Mouse (Mus musculus): Measurements from ENCODE around the gene Palld. TPM values are rescaled to one million over a fixed set of nuclear protein-coding genes. Genes with fewer than 3 reads are reported as not detected.

The Palld gene
- polyA plus RNA-seq, 1 experiment from 2014 or later: 17.3 TPM

- Histone ChIP-seq H3K4me1 (ENCODE audit: control insufficient read depth, insufficient read depth, low read depth, low read length) (no peaks in the 10 kb centered on the region), H3K9me3 (ENCODE audit: control insufficient read depth, low read length) (no peaks in the 10 kb centered on the region), H3K27ac (ENCODE audit: low read depth, low read length) (no peak overlapping the region), H3K27me3 (replicated peaks; ENCODE audit: control insufficient read depth, insufficient read depth, low read length) (no peaks in the 10 kb centered on the region), H3K4me3 (ENCODE audit: low read length) (no peak overlapping the region), H3K36me3 (ENCODE audit: control insufficient read depth, insufficient read depth, low read length) (no peaks in the 10 kb centered on the region), H3K9ac (ENCODE audit: low read depth, low read length) (no peak overlapping the region), H3K4me2 (ENCODE audit: low read length) (no peak overlapping the region)
- ATAC-seq: no peak
- 79% methylated on average over 8 of the region's 8 CpGs for WGBS
These were observed 423.7 kb downstream of the Palld start for GRCm38 (mm10) chr8:61478793-61479192.

GRCm38 (mm10) chr8:61478150-61478549 is 424.3 kb downstream of the Palld start:
- WGBS: 92% methylated on average over 4 of the region's 4 CpGs
- H3K9ac ChIP-seq (ENCODE audit: low read depth, low read length): no peak overlapping the region
- ATAC-seq: no peak

GRCm38 (mm10) chr8:61476160-61476559 is 426.3 kb downstream of the Palld start:
- no peak for ATAC-seq
- H3K4me1 ChIP-seq (ENCODE audit: control insufficient read depth, insufficient read depth, low read depth, low read length): no peaks in the 10 kb centered on the region
- no peaks in the 10 kb centered on the region for H3K27me3 ChIP-seq (replicated peaks; ENCODE audit: control insufficient read depth, insufficient read depth, low read length)
- H3K9me3 ChIP-seq (ENCODE audit: control insufficient read depth, low read length): no peaks in the 10 kb centered on the region
- H3K4me2 ChIP-seq (ENCODE audit: low read length): no peak overlapping the region
- no peak overlapping the region for H3K27ac ChIP-seq (ENCODE audit: low read depth, low read length)
- H3K9ac ChIP-seq (ENCODE audit: low read depth, low read length): no peak overlapping the region
- H3K36me3 ChIP-seq (ENCODE audit: control insufficient read depth, insufficient read depth, low read length): no peaks in the 10 kb centered on the region
- no peak overlapping the region for H3K4me3 ChIP-seq (ENCODE audit: low read length)
- 84% methylated on average over 9 of the region's 9 CpGs for WGBS

More at GRCm38 (mm10) chr8:61478150-61478549, 424.3 kb downstream of the Palld start:
- Histone ChIP-seq H3K36me3 (ENCODE audit: control insufficient read depth, insufficient read depth, low read length) (no peaks in the 10 kb centered on the region), H3K27ac (ENCODE audit: low read depth, low read length) (no peak overlapping the region), H3K9me3 (ENCODE audit: control insufficient read depth, low read length) (no peaks in the 10 kb centered on the region), H3K27me3 (replicated peaks; ENCODE audit: control insufficient read depth, insufficient read depth, low read length) (no peaks in the 10 kb centered on the region), H3K4me3 (ENCODE audit: low read length) (no peak overlapping the region), H3K4me2 (ENCODE audit: low read length) (no peak overlapping the region), H3K4me1 (ENCODE audit: control insufficient read depth, insufficient read depth, low read depth, low read length) (no peaks in the 10 kb centered on the region)

- Histone ChIP-seq H3K4me1 (ENCODE audit: control insufficient read depth, insufficient read depth, low read depth, low read length) (no peaks in the 10 kb centered on the region), H3K27me3 (replicated peaks; ENCODE audit: control insufficient read depth, insufficient read depth, low read length) (no peaks in the 10 kb centered on the region), H3K36me3 (ENCODE audit: control insufficient read depth, insufficient read depth, low read length) (no peaks in the 10 kb centered on the region), H3K9me3 (ENCODE audit: control insufficient read depth, low read length) (no peaks in the 10 kb centered on the region), H3K27ac (ENCODE audit: low read depth, low read length) (no peak overlapping the region), H3K9ac (ENCODE audit: low read depth, low read length) (no peak overlapping the region), H3K4me3 (ENCODE audit: low read length) (no peak overlapping the region), H3K4me2 (ENCODE audit: low read length) (no peak overlapping the region)
- ATAC-seq: no peak
- WGBS: 67% methylated on average over 6 of the region's 6 CpGs
These were observed 427.2 kb downstream of the Palld start for GRCm38 (mm10) chr8:61475251-61475673.

- 81% methylated on average over 4 of the region's 4 CpGs for WGBS
- H3K4me3 ChIP-seq (ENCODE audit: low read length): no peak overlapping the region
- H3K27ac ChIP-seq (ENCODE audit: low read depth, low read length): no peak overlapping the region
- H3K27me3 ChIP-seq (replicated peaks; ENCODE audit: control insufficient read depth, insufficient read depth, low read length): no peaks in the 10 kb centered on the region
- H3K4me1 ChIP-seq (ENCODE audit: control insufficient read depth, insufficient read depth, low read depth, low read length): peaks cover 4% of the 10 kb centered on the region; the same call in 1 of the 2 replicates
- H3K4me2 ChIP-seq (ENCODE audit: low read length): no peak overlapping the region
- no peaks in the 10 kb centered on the region for H3K36me3 ChIP-seq (ENCODE audit: control insufficient read depth, insufficient read depth, low read length)
- no peak overlapping the region for H3K9ac ChIP-seq (ENCODE audit: low read depth, low read length)
- no peak for ATAC-seq
- H3K9me3 ChIP-seq (ENCODE audit: control insufficient read depth, low read length): no peaks in the 10 kb centered on the region
These were observed 432.3 kb downstream of the Palld start for GRCm38 (mm10) chr8:61470213-61470612.

GRCm38 (mm10) chr8:61467553-61467815 is 435.0 kb downstream of the Palld start:
- Histone ChIP-seq H3K4me1 (ENCODE audit: control insufficient read depth, insufficient read depth, low read depth, low read length) (peaks cover 4% of the 10 kb centered on the region; the same call in 1 of the 2 replicates), H3K9me3 (ENCODE audit: control insufficient read depth, low read length) (no peaks in the 10 kb centered on the region), H3K4me3 (ENCODE audit: low read length) (no peak overlapping the region), H3K27ac (ENCODE audit: low read depth, low read length) (no peak overlapping the region), H3K9ac (ENCODE audit: low read depth, low read length) (no peak overlapping the region), H3K4me2 (ENCODE audit: low read length) (no peak overlapping the region), H3K27me3 (replicated peaks; ENCODE audit: control insufficient read depth, insufficient read depth, low read length) (no peaks in the 10 kb centered on the region), H3K36me3 (ENCODE audit: control insufficient read depth, insufficient read depth, low read length) (no peaks in the 10 kb centered on the region)
- ATAC-seq: no peak
- WGBS: 80% methylated on average over 3 of the region's 3 CpGs

- 69% methylated on average over 15 of the region's 15 CpGs for WGBS
These were observed 435.6 kb downstream of the Palld start for GRCm38 (mm10) chr8:61466696-61467552.

GRCm38 (mm10) chr8:61464393-61464792 is 438.1 kb downstream of the Palld start:
- peaks cover 4% of the 10 kb centered on the region; the same call in 1 of the 2 replicates for H3K4me1 ChIP-seq (ENCODE audit: control insufficient read depth, insufficient read depth, low read depth, low read length)
- no peaks in the 10 kb centered on the region for H3K36me3 ChIP-seq (ENCODE audit: control insufficient read depth, insufficient read depth, low read length)
- H3K9me3 ChIP-seq (ENCODE audit: control insufficient read depth, low read length): no peaks in the 10 kb centered on the region
- ATAC-seq: no peak
- WGBS: 71% methylated on average over 2 of the region's 2 CpGs
- H3K9ac ChIP-seq (ENCODE audit: low read depth, low read length): no peak overlapping the region
- no peak overlapping the region for H3K4me2 ChIP-seq (ENCODE audit: low read length)
- H3K4me3 ChIP-seq (ENCODE audit: low read length): no peak overlapping the region
- no peak overlapping the region for H3K27ac ChIP-seq (ENCODE audit: low read depth, low read length)
- H3K27me3 ChIP-seq (replicated peaks; ENCODE audit: control insufficient read depth, insufficient read depth, low read length): no peaks in the 10 kb centered on the region

More at GRCm38 (mm10) chr8:61466696-61467552, 435.6 kb downstream of the Palld start:
- Histone ChIP-seq H3K36me3 (ENCODE audit: control insufficient read depth, insufficient read depth, low read length) (no peaks in the 10 kb centered on the region), H3K4me1 (ENCODE audit: control insufficient read depth, insufficient read depth, low read depth, low read length) (peaks cover 4% of the 10 kb centered on the region; the same call in 1 of the 2 replicates), H3K4me2 (ENCODE audit: low read length) (no peak overlapping the region), H3K27ac (ENCODE audit: low read depth, low read length) (no peak overlapping the region), H3K27me3 (replicated peaks; ENCODE audit: control insufficient read depth, insufficient read depth, low read length) (no peaks in the 10 kb centered on the region), H3K4me3 (ENCODE audit: low read length) (no peak overlapping the region), H3K9me3 (ENCODE audit: control insufficient read depth, low read length) (no peaks in the 10 kb centered on the region), H3K9ac (ENCODE audit: low read depth, low read length) (no peak overlapping the region)
- peak; percentile 63 for ATAC-seq

GRCm38 (mm10) chr8:61462221-61462620 is 440.3 kb downstream of the Palld start:
- Histone ChIP-seq H3K4me3 (ENCODE audit: low read length) (no peak overlapping the region), H3K36me3 (ENCODE audit: control insufficient read depth, insufficient read depth, low read length) (no peaks in the 10 kb centered on the region), H3K9ac (ENCODE audit: low read depth, low read length) (no peak overlapping the region), H3K27me3 (replicated peaks; ENCODE audit: control insufficient read depth, insufficient read depth, low read length) (no peaks in the 10 kb centered on the region), H3K4me2 (ENCODE audit: low read length) (no peak overlapping the region), H3K9me3 (ENCODE audit: control insufficient read depth, low read length) (no peaks in the 10 kb centered on the region), H3K27ac (ENCODE audit: low read depth, low read length) (no peak overlapping the region), H3K4me1 (ENCODE audit: control insufficient read depth, insufficient read depth, low read depth, low read length) (no peaks in the 10 kb centered on the region)
- no peak for ATAC-seq
- WGBS: 85% methylated on average over 5 of the region's 5 CpGs

Measured in hindbrain, embryonic 16.5 days (tissue).